Mouse (Mus musculus): Measurements from ENCODE around the gene Rilpl1.
"Not testable (repeated sequence)": the region's sequence is repeated elsewhere in the genome, so short reads cannot be mapped to it uniquely, and the experiment has no call there.

The Rilpl1 gene

DNA sequence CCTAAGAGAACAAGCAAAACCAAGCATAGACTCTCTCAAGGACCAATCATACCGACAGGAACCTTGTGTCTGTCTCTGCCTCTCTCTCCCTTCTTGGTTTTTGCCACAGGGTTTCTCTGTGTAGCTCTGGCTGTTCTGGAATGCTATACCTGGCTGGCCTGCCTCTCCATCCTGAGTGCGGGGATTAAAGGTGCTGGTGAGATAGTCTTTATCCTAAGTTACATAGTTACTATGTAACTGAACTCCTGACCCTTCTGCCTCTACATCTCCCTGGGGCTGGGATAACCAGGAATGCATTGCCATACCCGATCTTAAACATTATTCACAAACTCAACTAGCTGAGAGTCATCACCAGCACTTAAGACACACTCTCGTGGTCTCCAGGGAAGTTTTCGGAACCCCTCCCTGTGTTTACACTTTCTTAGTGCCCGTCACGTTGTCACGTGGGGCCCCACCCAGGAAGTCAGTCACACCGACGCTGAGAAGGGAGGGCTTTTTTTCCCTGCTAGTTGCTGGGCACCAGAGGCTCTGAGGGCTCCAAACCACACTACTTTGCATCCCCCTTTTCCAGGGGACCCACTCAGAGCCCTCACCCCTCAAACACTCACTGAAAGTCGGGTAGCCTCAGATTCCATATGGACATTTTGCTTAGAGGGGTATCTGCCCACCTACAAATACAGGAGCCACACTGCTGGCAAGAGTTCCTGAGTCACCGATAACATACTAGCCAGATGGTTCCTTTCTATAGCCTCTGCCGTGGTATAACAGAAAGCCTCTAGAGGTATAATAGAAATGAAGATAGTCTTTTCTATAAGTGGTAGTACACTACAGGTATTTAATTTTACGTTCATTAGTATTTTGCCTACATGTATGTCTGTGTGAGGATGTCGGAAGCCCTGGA, 34.3 kb downstream of the Rilpl1 start:
- in situ Hi-C loops (cut with MboI, MseI), result loop anchor here in 1 of 2 experiments (5.0 kb wide), 1 partner anchor 40 kb away; no protein-coding TSS in a partner anchor

DNA sequence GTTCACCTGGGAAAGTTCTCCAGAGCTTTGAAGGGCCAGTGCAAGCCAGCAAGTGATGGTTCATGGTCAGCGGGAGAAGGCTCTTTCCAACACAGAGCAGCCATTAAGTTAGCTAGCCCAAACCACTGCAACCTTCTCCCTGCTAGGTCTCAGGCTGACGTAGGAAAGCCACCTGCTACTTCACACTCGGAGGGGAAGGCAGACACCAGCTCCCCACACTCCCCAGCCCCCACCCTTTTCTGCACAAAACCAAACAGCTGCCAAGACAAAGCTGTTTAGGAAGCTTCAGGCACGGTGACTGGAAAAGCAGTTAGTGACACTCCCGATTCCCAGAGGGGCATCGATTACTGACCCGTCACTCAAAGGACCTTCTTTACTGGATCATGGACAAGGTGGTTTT, 35.6 kb downstream of the Rilpl1 start:
- in situ Hi-C loops (cut with MboI, MseI), result loop anchor here in 1 of 2 experiments (5.0 kb wide), 1 partner anchor 42 kb away; no protein-coding TSS in a partner anchor

DNA sequence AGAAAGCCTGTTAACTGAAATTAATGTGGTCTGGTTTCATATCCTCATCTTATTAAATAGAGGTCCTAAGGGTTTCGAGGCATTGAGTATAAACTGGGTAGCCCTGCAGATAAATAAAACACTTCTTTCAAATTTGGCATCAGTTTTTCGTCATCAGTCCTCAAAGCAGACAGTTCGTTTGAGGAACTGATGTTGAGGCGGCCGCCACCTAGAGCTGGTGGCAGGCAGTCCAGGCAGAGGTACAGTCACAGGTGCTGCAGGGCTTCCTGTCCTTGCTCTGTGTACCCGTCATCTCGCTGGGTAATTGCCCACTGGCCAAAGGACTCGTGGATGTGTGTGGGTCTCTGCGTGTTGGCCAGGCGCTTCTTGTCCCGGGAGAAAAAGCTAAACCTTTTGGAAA, 37.7 kb downstream of the Rilpl1 start:
- in situ Hi-C loops (cut with MboI, MseI), result no loop called here

DNA sequence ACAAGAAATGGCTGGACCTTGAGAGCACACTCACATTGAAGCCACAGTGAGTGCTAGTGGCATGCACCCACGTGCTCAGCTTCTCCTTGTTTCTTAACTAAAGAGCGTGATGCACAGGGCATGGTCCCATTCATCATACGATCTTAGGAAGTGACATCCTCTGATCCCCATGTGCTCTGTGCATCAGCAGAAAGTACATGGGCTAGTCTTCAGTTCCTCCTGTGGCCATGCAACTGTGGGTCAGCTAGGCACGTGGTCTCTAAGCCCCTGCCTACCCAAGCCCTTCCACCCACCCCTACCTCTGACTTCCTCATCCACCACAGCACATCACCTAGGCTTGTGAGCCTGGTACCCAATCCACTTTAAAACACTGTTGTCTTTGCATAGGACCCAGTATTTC, 38.6 kb downstream of the Rilpl1 start:
- in situ Hi-C loops (cut with MboI, MseI), result no loop called here

DNA sequence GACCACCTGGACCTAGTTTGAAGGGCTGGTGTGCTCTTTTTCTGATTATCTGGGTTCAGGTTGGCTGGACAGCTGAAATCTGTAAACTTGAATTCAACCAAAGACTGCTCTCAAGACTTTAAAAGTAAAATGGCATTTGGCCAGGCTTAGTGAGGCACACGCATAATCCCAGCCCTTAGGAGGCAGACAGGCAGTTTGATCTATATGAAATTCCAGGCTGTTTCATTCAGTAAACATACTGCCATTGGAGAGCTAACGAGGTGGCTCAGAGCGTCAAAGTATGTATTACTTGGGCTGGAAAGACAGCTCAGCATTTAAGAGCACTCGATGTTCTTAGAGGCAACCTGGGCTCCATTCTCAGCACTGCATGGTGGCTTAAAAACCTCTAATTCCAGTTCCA, 39.5 kb downstream of the Rilpl1 start:
- in situ Hi-C loops (cut with MboI, MseI), result no loop called here

DNA sequence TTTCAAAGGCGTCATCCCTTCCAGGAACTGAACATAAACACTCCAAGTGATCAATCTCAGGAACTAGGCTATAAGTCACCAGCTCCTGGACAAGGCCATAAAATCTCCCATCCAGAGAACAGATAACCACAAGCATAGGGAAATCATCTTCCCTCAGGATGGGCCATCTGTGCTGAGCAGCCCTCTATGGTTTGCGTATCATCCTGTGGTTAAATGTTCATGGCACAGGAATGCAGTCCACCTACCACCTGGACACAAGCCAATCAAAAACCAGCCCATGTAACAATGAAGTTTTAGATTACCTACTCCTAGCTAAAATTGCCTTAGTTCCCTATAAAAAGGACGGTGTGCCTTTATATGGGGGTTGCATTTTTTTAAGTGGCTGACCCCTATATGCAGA, 42.3 kb downstream of the Rilpl1 start:
- in situ Hi-C loops (cut with MboI, MseI), result no loop called here

DNA sequence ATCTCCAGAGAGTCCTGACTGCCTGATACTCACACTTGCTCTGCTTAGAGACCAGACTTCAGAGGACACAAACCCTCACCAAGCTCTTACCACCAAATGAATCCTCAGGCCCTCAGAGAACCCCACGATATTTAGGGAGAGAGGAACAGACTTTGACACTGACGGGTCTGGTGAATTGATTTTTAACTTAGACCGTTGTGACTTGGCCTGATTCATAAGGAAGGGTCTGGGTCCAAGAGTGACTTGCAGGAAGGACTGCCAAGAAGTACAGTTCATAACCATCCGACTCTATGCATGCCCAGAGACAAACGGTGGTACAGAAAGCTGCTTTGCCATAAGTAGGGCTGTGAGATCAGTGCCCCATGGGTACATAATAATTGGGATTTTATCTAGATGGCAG, 45.5 kb downstream of the Rilpl1 start:
- in situ Hi-C loops (cut with MboI, MseI), result no loop called here

DNA sequence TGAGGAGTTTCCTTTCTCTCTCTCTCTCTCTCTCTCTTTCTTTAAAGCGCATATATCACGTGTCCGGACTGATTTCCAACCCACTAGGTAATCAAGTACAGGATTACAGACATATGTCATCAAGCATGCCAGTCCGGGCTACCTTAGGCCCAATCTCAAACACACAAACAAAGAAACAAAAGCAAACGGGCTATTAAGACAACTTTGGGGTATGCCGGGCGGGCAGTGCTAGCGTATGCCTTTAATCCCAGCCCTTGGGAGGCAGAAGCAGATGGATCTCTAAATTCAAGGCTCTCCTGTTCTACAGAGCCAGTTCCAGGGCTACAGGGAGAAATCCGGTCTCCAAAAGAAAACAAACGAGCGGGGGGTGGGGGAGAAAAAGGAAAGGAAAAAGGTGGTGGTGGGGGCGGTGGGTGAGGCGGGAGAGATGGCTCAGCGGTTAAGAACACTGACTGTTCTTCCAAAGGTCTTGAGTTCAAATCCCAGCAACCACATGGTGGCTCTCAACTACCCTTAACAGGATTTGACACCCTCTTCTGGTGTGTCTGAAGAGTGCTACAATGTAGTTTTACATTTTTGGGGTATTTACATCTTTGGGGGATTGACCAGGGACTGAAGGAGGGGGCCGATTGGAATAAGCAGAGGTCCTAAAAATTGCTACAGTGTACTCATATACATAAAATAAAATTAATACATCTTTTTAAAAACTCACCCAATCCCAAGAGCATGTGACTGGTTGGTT, 47.4 kb downstream of the Rilpl1 start:
- in situ Hi-C loops (cut with MboI, MseI), result no loop called here

DNA sequence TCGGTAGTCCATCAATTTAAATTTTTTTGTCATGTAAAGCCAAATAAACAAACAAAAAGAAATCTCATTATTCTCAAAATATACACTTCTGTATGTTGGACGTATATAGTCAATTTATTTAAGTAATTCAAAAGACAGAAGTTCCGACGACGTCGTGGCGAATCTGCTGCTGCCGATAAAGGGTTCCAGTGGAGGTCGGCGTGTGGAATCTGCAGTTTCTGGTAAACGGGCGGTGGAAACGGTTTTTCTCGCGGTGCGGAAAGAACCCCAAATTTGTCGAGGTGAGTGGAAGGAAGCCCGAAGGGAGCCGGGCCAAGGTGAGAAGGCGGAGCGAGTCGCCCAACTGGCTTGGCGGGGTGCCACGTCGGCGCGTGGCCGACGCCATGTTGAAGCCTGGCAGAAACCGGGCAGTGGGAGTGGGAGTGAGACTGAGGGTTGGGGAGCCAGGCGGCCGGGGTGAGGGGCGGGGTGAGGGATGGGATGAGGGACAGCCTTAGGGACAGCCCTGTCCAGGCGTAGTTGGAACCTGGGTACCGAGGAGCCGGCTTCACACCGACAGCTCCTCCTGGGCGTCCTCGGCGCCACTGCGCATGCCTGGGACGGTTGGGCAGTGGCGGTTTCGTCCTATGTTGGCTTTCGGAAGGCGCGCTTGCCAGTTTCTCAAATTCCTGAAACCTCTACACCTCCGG, 48.1 kb downstream of the Rilpl1 start, which contains the start of gene Snrnp35:
Gene Snrnp35 (plus strand): TSS at position 169 of the 689 bp plus-strand sequence.
- in situ Hi-C loops (cut with MboI, MseI), result no loop called here

DNA sequence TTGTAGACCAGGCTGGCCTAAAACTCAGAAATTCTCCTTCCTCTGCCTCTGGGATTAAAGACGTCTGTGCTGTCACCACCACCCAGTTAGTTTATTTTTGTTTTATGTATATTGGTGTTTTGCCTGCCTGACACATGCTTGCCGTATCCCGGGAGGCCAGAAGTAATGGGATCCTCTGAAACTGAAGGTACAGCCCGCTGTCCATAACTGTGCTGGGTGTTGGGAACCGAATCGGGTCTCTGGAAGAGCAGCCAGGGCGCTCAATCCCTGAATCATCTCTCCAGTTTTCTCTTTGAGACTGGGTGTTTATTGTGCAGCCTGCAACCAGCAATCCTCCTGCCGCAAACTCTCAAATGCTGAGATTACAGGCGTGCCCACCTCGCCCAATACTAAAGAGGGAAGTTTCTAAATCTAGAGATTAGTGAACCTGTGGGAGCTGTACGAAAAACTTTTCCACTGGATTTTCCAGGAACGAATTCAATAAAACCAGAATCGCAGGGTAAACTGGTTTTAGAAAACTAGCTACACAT, 48.7 kb downstream of the Rilpl1 start:
- in situ Hi-C loops (cut with MboI, MseI), result no loop called here

DNA sequence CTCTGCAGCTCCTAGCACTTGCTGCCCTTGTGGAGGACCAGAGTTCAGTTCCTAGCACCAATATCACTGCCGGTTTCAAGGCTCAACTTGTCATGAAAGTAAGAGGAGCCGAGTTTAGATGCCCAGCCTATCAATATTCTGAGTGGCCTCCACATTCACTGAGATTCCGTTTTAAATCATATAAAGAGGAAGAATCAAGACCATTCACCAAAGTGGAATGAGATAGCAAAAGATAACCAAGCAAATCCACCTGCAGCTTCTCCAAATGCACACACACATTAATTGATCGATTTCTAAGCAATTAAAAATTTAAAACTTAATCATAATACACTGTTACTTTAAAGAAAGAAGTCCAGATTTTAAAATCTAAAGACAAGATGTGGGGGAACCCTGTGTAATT, 49.5 kb downstream of the Rilpl1 start:
- in situ Hi-C loops (cut with MboI, MseI), result no loop called here

DNA sequence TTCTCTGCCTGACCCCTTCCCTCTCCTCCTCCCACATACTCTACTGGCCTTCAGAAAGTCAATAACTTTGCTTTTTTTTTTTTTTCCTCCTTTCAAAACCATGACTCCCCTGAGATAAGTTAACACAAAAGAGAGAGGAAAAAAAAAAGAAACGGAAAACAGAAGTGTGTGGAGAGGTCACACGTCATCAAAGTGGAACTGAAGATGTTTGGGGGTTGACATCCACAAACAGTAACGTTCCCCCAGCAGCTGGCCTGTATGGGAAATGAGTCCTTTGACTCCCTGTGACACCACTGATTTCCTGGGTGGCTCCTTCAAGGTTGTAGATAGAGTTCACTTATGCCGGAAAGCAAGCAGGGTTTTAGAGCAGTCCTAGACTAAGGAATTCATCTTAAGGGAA, 51.1 kb downstream of the Rilpl1 start:
- in situ Hi-C loops (cut with MboI, MseI), result no loop called here

DNA sequence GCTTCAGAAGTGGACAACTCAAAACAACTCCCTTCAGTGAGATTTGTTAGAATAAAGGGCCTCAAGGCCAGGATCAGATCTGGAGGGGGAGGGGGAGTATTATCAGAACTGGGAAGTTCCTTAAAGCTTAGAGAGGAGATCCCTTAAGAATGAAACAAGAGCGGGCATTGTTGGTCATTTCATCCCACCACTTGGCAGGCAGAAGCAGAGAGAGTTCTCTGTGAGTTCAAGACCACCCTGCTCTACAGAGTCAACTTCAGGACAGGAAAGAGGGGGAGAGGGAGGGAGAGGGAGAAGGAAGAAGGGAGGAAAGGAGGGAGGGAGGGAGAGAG, 52.4 kb downstream of the Rilpl1 start:
- in situ Hi-C loops (cut with MboI, MseI), result no loop called here

DNA sequence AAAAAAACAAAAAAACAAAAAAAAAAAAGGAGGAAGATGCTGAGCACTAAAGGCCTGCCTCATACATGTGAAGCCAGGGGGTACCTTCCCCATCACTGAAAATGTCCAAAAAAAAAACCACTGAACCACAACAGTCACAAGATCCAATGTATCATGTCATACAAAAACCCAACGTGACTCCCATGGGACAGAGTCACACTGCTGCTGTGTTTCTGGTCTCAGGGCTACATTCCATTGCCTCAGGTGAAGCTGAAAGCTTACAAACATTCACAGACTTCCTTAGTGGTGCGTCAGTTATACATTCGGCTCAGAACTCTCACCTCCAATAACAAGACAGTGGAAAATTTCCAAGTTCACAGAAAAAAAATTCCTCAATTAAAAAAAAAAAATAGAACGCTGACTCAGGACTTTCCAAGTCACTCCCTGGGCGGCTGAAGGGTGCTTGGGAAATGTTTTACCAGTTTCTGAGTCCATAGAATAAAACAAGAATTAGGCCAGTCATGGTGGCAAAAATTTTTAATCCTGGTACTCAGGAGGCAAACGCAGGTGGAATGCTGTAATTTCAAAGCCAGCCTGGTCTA, 60.5 kb downstream of the Rilpl1 start:
- in situ Hi-C loops (cut with MboI, MseI), result loop anchor here in 1 of 2 experiments (5.0 kb wide), 1 partner anchor 33 kb away; the partner anchor contains the start of gene Kmt5a

DNA sequence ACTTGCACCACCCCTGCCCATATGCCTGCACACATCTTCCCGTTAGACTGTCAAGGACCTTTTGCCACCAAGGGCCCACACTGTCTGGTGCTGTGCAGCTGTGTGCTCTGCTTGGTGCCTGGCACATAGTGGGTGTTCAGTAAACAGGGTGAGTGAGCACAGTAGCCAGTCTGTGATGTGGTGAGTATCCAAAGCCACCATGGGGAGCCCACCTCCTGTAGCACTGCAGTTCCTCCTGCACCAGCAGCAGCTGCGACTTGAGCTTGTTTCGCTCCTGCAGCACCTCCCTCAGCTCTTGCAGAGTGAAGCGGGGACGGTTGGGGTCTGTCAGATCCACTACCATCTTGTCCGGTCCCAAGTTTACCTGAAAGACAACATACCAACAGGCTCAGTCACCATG, 61.7 kb downstream of the Rilpl1 start:
- in situ Hi-C loops (cut with MboI, MseI), result no loop called here

DNA sequence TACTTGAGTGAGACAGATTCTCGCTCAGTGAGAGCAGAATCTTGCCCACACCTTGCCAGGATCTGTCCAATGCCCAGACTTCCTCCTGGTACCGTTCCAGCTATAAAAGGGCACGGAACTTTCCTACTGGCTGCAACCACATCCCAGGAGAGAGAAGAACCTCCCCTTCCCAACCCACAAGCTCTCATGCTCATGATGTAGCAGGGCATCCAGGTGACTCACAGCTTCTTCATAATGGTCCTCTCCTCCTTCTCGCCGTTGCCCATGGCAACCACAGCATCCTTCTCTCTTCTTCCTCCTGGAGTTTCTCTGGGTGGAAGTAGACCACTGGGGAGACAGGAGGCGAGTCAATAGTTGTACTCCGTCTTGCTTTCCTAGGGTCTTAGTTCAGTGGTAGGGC, 62.8 kb downstream of the Rilpl1 start:
- in situ Hi-C loops (cut with MboI, MseI), result no loop called here

DNA sequence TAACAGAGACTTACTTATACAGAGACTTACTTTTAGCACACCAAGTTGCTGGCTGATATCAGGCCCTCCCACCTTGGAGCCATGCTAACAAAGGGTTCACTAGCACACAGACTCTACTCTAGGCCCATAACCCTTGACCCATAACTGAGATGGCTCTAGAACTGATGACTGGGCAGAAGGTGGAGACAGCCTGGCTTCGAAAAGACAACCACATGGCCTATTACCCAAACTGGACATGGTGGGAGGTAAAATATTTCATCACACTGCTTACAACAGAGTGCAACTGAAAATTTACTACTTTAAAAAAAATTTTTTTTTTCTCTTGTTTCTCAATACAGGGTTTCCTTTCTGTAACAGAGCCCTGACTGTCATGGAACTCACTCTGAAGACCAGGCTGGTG, 63.4 kb downstream of the Rilpl1 start:
- in situ Hi-C loops (cut with MboI, MseI), result no loop called here

DNA sequence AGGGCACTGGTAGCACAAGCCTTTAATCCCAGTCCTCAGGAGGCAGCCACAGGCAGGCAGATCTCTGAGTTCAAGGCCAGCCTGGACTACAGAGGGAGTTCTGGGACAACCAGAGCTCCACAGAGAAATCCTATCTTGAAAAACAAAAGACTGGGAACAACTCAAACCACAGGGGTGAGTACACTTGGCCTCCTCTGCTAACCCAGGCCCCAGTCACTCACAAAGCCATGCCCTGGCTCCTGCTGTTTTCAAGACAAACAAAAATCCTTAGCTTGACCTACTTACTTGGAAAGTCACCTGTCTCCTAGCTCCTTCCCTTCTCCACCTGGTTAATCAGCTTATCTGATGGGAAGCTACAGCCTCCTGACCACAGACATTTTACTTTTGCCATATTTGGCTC, 66.3 kb downstream of the Rilpl1 start:
- in situ Hi-C loops (cut with MboI, MseI), result no loop called here

DNA sequence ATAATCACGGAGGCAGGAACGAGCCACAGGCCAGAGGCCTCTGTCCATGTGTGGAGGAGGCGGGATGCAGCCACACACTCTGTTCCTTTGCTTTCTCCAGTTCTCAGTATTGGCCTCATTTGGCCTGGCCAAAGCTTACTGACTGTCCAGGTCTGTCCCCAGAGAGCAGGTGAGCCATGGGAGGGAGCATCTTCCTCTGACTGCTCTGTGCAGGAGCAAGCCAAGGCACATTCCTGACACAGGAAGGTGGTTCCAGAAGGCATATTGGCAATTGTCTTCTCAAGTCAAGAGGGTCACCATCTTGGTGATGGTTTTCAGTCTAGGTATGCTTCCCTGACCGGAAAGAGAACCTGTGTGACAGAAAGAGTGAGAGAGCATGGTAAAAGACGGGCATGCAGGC, 67.7 kb downstream of the Rilpl1 start:
- in situ Hi-C loops (cut with MboI, MseI), result no loop called here

DNA sequence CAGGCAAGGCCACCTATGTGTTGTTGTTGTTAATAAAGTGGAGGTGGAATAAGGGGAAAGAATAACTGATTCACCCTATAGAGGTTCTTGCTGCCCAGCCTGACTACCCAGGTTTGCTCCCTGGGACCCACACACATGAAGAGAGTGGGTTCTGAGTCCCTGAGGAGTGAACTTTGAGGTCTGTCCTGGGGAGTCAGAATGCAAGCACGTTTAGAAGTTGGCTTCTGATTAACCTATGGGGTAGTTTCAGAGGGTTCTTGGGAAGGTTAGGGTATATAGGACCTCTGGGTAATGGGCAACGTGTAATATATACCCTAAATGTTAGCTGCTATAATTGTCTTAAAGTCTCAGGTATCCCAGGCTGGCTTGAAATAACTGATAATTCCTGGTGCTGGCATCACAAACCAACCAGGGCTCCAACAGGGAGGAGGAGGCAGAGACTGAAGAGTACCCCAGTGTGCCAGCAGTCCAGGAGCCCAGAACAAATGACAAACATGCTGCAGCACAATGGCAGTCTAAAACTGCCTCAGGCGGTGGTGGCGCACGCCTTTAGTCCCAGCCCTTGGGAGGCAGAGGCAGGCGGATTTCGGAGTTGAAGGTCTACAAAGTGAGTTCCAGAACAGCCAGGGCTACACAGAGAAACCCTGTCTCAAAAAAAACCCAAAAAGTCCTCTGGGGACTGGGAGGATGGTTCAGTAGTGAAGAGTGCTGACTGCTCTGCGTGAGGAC, 68.7 kb downstream of the Rilpl1 start:
- in situ Hi-C loops (cut with MboI, MseI), result no loop called here

DNA sequence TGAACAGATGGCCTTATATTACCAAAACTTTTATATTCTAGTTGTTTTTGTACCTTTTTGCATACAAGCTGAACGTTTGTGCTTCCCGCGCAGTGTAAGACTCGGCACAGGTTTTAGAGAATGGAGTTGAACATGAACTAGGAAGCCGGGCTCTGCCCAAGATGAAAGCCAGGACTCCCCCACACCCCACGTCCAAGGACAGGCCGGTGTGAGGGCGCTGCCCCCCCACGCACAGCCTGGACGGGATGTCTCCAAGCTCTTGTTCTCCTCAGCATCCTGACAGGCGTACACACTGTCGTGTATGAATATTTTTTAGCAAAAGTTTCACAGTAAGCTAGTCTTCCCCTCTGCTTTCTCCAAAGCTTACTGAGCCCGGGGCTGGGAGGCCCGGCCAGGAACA, 70.3 kb downstream of the Rilpl1 start:
- in situ Hi-C loops (cut with MboI, MseI), result not testable (repeated sequence)
